13 mouse cellular contexts compared by ENCODE assay signal in the genomic region with DNA sequence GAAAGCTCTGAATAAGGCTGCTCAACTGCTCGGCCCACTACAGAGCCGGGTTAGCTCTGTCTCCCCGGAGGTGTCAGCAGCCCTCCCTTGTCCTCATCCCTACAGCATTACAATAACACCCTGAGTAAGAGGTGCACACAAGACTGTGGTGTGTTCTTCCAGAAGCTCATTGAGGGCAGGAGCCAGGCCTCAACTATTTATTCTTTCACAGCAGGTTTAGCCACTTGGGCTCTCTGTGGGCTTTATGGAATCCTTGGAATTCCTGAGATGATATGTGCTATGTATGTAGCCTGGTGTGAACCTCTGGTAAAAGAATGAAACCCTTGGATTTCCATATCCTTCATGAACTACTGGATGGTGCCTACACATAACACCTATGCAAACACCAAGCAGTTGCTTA.
"Had no signal": no experiment of that assay in that cellular context is flagged by ENCODE, and none has a peak within 500 bp of the region (broad histone marks: within the 10 kb centered on the region; RNA-seq: fewer than 3 reads in every experiment).

No protein-coding gene starts in this region.

- DNase-seq: gastrocnemius, postnatal 10 days; gastrocnemius, postnatal 25 days; heart, adult 2 months; heart, postnatal 14 days; heart, postnatal 36 days; kidney, adult 11 months; kidney, adult 2 months; kidney, adult 9 months; kidney, postnatal 14 days; kidney, postnatal 36 days; layer of hippocampus, adult 9-11 months; layer of hippocampus, postnatal 36 days; left cerebral cortex, postnatal 4 days had no signal
